Mouse (Mus musculus) ES-Bruce4 (cell line): ENCODE measurements around the gene Cenpa. TPM values are rescaled to one million over a fixed set of nuclear protein-coding genes. Genes with fewer than 3 reads are reported as not detected.

Experiments
- H3K27ac ChIP-seq: 2 replicates; pipeline ENCODE4 v1.5.1; 2012; ENCODE audit warnings: low read length, inconsistent platforms; ENCODE audit not compliant: insufficient read depth
- H3K27me3 ChIP-seq: 2 replicates; pipeline ENCODE4 v1.6.1; 2012; ENCODE audit warnings: mild to moderate bottlenecking, low read length, inconsistent platforms; ENCODE audit not compliant: control insufficient read depth, poor library complexity, insufficient read depth, severe bottlenecking
- H3K36me3 ChIP-seq: 2 replicates; pipeline ENCODE4 v1.6.1; 2012; ENCODE audit warnings: inconsistent platforms, mild to moderate bottlenecking, low read length, moderate library complexity; ENCODE audit not compliant: control insufficient read depth, poor library complexity, insufficient read depth, severe bottlenecking
- H3K4me1 ChIP-seq: one replicate; pipeline ENCODE4 v1.8.1; 2011; ENCODE audit warnings: low read length; ENCODE audit not compliant: control insufficient read depth, insufficient read depth
- H3K4me3 ChIP-seq: 2 replicates; pipeline ENCODE4 v1.5.1; 2011; ENCODE audit warnings: low read depth, mild to moderate bottlenecking, low read length
- H3K9ac ChIP-seq: 2 replicates; pipeline ENCODE4 v1.6.1; 2012; ENCODE audit warnings: low read depth, mild to moderate bottlenecking, inconsistent platforms; ENCODE audit not compliant: poor library complexity, severe bottlenecking
- H3K9me3 ChIP-seq: replicated peaks from 2 replicates; pipeline ENCODE4 v1.6.1; 2012; ENCODE audit warnings: mild to moderate bottlenecking, low read length, inconsistent platforms; ENCODE audit not compliant: control insufficient read depth, poor library complexity, insufficient read depth, severe bottlenecking
- CTCF ChIP-seq: IDR thresholded peaks from one replicate; pipeline ENCODE4 v1.8.1; 2011; ENCODE audit warnings: low read depth, low read length
- EP300 ChIP-seq: IDR thresholded peaks from 2 replicates; pipeline ENCODE4 v1.6.1; 2011; ENCODE audit warnings: low read depth, low read length; ENCODE audit not compliant: insufficient read depth
- POLR2A ChIP-seq: IDR thresholded peaks from one replicate; pipeline ENCODE4 v1.8.1; 2011; ENCODE audit warnings: low read length; ENCODE audit not compliant: insufficient read depth
- polyA plus RNA-seq: library from polyadenylated mRNA; stranded (reverse); fragments of >200 nt; gene quantifications from 2 replicates; pipeline ENCODE4 v1.2.4, GENCODE M21; 2011; ENCODE audit warnings: low read depth; ENCODE audit not compliant: missing spikeins, insufficient read depth, insufficient read length

The Cenpa gene
- polyA plus RNA-seq, 1 experiment, result 257 TPM

GRCm38 (mm10) chr5:30659042-30659441 is 7.5 kb upstream of the Cenpa start:
- peak overlapping the region; percentile 32 for H3K27ac ChIP-seq
- TF ChIP-seq POLR2A (no peak), EP300 (no peak), CTCF (no peak)

GRCm38 (mm10) chr5:30660278-30660677 is 6.3 kb upstream of the Cenpa start:
- 0 out of 2 replicates have a peak, but pooled peaks cover 4% of the 10 kb centered on the region for H3K9me3 ChIP-seq
- peaks cover 3% of the 10 kb centered on the region for H3K4me1 ChIP-seq
- no peak overlapping the region for H3K27ac ChIP-seq
- no peak overlapping the region for H3K4me3 ChIP-seq
- no peak overlapping the region for H3K9ac ChIP-seq
- TF ChIP-seq CTCF, result no peak
- no peak for TF ChIP-seq POLR2A
- TF ChIP-seq EP300, result peak; percentile 86
- no peaks in the 10 kb centered on the region for H3K36me3 ChIP-seq
- no peaks in the 10 kb centered on the region for H3K27me3 ChIP-seq

More at GRCm38 (mm10) chr5:30659042-30659441, 7.5 kb upstream of the Cenpa start:
- Histone ChIP-seq H3K36me3 (no peaks in the 10 kb centered on the region), H3K4me1 (peaks cover 3% of the 10 kb centered on the region), H3K9me3 (0 out of 2 replicates have a peak, but pooled peaks cover 4% of the 10 kb centered on the region), H3K27me3 (no peaks in the 10 kb centered on the region), H3K4me3 (no peak overlapping the region), H3K9ac (no peak overlapping the region)

GRCm38 (mm10) chr5:30660813-30661212 is 5.8 kb upstream of the Cenpa start:
- Histone ChIP-seq H3K27ac (no peak overlapping the region), H3K27me3 (no peaks in the 10 kb centered on the region), H3K36me3 (no peaks in the 10 kb centered on the region), H3K4me1 (peaks cover 3% of the 10 kb centered on the region), H3K9me3 (0 out of 2 replicates have a peak, but pooled peaks cover 4% of the 10 kb centered on the region), H3K9ac (no peak overlapping the region), H3K4me3 (no peak overlapping the region)
- TF ChIP-seq CTCF (no peak), POLR2A (no peak), EP300 (no peak)

- H3K4me3 ChIP-seq, result no peak overlapping the region
Measured at GRCm38 (mm10) chr5:30665360-30665759, 1.2 kb upstream of the Cenpa start.

GRCm38 (mm10) chr5:30665968-30666367 is 609 bp upstream of the Cenpa start:
- no peaks in the 10 kb centered on the region for H3K27me3 ChIP-seq
- no peak for TF ChIP-seq EP300
- no peak for TF ChIP-seq CTCF
- no peak for TF ChIP-seq POLR2A
- peak overlapping the region; percentile 95 for H3K9ac ChIP-seq
- peak overlapping the region; percentile 32 for H3K27ac ChIP-seq
- H3K36me3 ChIP-seq, result peaks cover 29% of the 10 kb centered on the region
- H3K4me3 ChIP-seq, result peak overlapping the region; percentile 64
- H3K4me1 ChIP-seq, result no peaks in the 10 kb centered on the region
- 0 out of 2 replicates have a peak, but pooled peaks cover 3% of the 10 kb centered on the region for H3K9me3 ChIP-seq

More at GRCm38 (mm10) chr5:30665360-30665759, 1.2 kb upstream of the Cenpa start:
- H3K27ac ChIP-seq, result no peak overlapping the region
- H3K9me3 ChIP-seq, result 0 out of 2 replicates have a peak, but pooled peaks cover 4% of the 10 kb centered on the region
- no peaks in the 10 kb centered on the region for H3K27me3 ChIP-seq
- H3K36me3 ChIP-seq, result peaks cover 24% of the 10 kb centered on the region
- H3K9ac ChIP-seq, result no peak overlapping the region
- no peaks in the 10 kb centered on the region for H3K4me1 ChIP-seq
- no peak for TF ChIP-seq EP300
- TF ChIP-seq POLR2A, result no peak
- no peak for TF ChIP-seq CTCF

- peak overlapping the region; percentile 32 for H3K27ac ChIP-seq
- H3K9me3 ChIP-seq, result no peaks in the 10 kb centered on the region
- H3K4me3 ChIP-seq, result peak overlapping the region; percentile 95
- H3K9ac ChIP-seq, result peak overlapping the region; percentile 95
- H3K4me1 ChIP-seq, result no peaks in the 10 kb centered on the region
- no peaks in the 10 kb centered on the region for H3K27me3 ChIP-seq
- TF ChIP-seq POLR2A (no peak), CTCF (no peak), EP300 (no peak)
- H3K36me3 ChIP-seq, result peaks cover 41% of the 10 kb centered on the region
Measured at GRCm38 (mm10) chr5:30667215-30667614, 638 bp downstream of the Cenpa start.
